Mouse (Mus musculus) liver, adult 2 months (tissue): ENCODE measurements around the gene Slc35e3.

Experiments used
- CTCF ChIP-seq: fragments of 200-500 bp; IDR thresholded peaks from 2 replicates; pipeline ENCODE4 v1.5.1; 2011; ENCODE audit warnings: low read depth, low read length, control low read depth
- POLR2A ChIP-seq: fragments of 200-500 bp; IDR thresholded peaks from 2 replicates; pipeline ENCODE4 v1.6.1; 2011; ENCODE audit warnings: low read length, control low read depth; ENCODE audit not compliant: insufficient read depth; ENCODE audit errors: extremely low read depth

DNA sequence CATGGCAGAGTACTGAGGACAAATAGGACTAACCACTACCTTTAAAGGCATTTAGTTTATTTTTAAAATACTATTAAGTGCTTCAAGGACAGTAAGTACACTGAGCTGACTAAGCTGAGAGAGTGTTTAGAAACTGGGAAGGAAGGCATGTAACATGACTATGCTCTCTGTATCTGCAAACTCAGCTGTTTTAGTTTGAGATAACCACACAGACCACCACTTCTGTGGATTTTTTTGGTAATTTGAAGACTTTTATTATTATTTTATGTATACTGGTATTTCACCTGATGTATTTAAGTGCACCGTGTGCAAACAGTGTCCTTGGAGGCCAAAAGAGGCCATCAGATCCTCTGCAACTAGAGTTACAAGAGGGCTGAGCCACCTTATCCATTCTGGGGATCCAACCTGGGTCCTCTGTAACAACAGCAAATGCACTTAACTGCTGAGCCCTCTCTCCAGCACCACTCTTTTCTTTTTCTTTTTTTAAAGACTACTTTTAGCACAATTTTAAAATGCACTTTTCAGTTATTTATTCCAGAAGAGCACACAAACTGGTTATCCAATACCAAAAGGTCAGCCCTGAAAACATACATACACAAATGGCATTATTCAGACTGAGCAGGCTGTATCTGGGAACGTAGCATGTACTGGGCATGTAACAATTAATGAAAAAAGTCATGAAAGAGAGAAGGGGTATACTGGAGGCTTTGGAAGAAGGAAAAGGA is 38.9 kb downstream of the Slc35e3 start:
- TF ChIP-seq POLR2A (no peak), CTCF (no peak)
